ENCODE assay signal across 12 mouse cellular contexts in genomic region chr17:45896142-45896921, GRCm38 (mm10).
DNase-seq lines count a peak whose midpoint lies in the region; ATAC-seq and TF ChIP-seq lines count a peak whose summit lies in the region.
"Had no signal": no experiment of that assay in that cellular context is flagged by ENCODE, and none has a peak within 500 bp of the region (broad histone marks: within the 10 kb centered on the region; RNA-seq: fewer than 3 reads in every experiment).

No protein-coding gene starts in this region.

- in situ Hi-C loops in Patski (cut with MboI; ENCODE audit: low pct_unique_long_range_greater_than_20kb): loop anchor here (5.0 kb wide), 1 partner anchor 136 kb away; the partner anchor contains the start of gene Vegfa

- H3K4me1 ChIP-seq in kidney, postnatal 0 days (replicated peaks; ENCODE audit: insufficient read depth, low read length): no peaks in the 10 kb centered on the region
- peaks cover 12% of the 10 kb centered on the region for H3K4me1 ChIP-seq in kidney, embryonic 15.5 days
- H3K4me1 ChIP-seq in forebrain, embryonic 14.5 days (ENCODE audit: control insufficient read depth, insufficient read depth, low read length): peaks cover 10% of the 10 kb centered on the region; the same call in 1 of the 2 replicates
- H3K4me1 ChIP-seq in midbrain, embryonic 14.5 days (ENCODE audit: control insufficient read depth, insufficient read depth, low read length): peaks cover 9% of the 10 kb centered on the region
- H3K4me1 ChIP-seq in cerebellum, adult 2 months (ENCODE audit: control insufficient read depth, insufficient read depth, low read length): no peaks in the 10 kb centered on the region; the same call in 1 of the 2 replicates

- TF ChIP-seq CTCF in kidney, postnatal 0 days (IDR thresholded peaks at IDR 0.05; ENCODE audit: low read depth): no peak
- TF ChIP-seq CTCF in Patski (IDR thresholded peaks at IDR 0.05): no peak
- no peak for TF ChIP-seq CTCF in cerebellum, adult 2 months (IDR thresholded peaks at IDR 0.05; ENCODE audit: borderline replicate concordance, insufficient read depth, low read depth, low read length)

- H3K4me2 ChIP-seq in kidney, postnatal 0 days (ENCODE audit: low read length): no peak overlapping the region
- no peak overlapping the region for H3K4me2 ChIP-seq in kidney, embryonic 15.5 days
- no peak overlapping the region for H3K4me2 ChIP-seq in forebrain, embryonic 14.5 days (ENCODE audit: low read length)
- H3K4me2 ChIP-seq in midbrain, embryonic 14.5 days (ENCODE audit: low read length): no peak overlapping the region

- no peaks in the 10 kb centered on the region for H3K36me3 ChIP-seq in kidney, postnatal 0 days (ENCODE audit: insufficient read depth, low read length)
- no peaks in the 10 kb centered on the region for H3K36me3 ChIP-seq in kidney, embryonic 15.5 days
- H3K36me3 ChIP-seq in forebrain, embryonic 14.5 days (ENCODE audit: control insufficient read depth, insufficient read depth, low read length): no peaks in the 10 kb centered on the region
- no peaks in the 10 kb centered on the region for H3K36me3 ChIP-seq in midbrain, embryonic 14.5 days (ENCODE audit: control insufficient read depth, insufficient read depth, low read length)

- DNase-seq in kidney, postnatal 0 days (ENCODE audit: low spot score): peak; percentile 34
- peak; percentile 92 for DNase-seq in Patski (ENCODE audit: low read depth, low spot score)
- DNase-seq in forebrain, embryonic 14.5 days (ENCODE audit: low spot score): peak; percentile 66
- peak; percentile 56 for DNase-seq in midbrain, embryonic 14.5 days
- DNase-seq in cerebellum, adult 2 months: no peak
- DNase-seq in urinary bladder, postnatal 4 days (ENCODE audit: low spot score in 2 of 2): no peak
- DNase-seq in layer of hippocampus, postnatal 36 days: no peak
- DNase-seq: gastrocnemius, postnatal 10 days; heart, postnatal 10 days; right cerebral cortex, postnatal 4 days had no signal

- no peak overlapping the region for H3K4me3 ChIP-seq in kidney, postnatal 0 days (replicated peaks; ENCODE audit: low read depth, low read length)
- no peak overlapping the region for H3K4me3 ChIP-seq in kidney, embryonic 15.5 days (replicated peaks)
- H3K4me3 ChIP-seq in forebrain, embryonic 14.5 days (ENCODE audit: low read depth, low read length): no peak overlapping the region
- no peak overlapping the region for H3K4me3 ChIP-seq in midbrain, embryonic 14.5 days (replicated peaks; ENCODE audit: low read depth, low read length)
- H3K4me3 ChIP-seq in cerebellum, adult 2 months (replicated peaks; ENCODE audit: insufficient read depth, low read depth, low read length): no peak overlapping the region

- no peak overlapping the region for H3K27ac ChIP-seq in kidney, postnatal 0 days
- no peak overlapping the region for H3K27ac ChIP-seq in kidney, embryonic 15.5 days
- H3K27ac ChIP-seq in forebrain, embryonic 14.5 days (ENCODE audit: low read depth, low read length): no peak overlapping the region
- H3K27ac ChIP-seq in midbrain, embryonic 14.5 days (replicated peaks; ENCODE audit: low read depth, low read length): no peak overlapping the region
- H3K27ac ChIP-seq in cerebellum, adult 2 months (ENCODE audit: insufficient read depth, low read length): no peak overlapping the region
- H3K27ac ChIP-seq: stomach, postnatal 0 days had no signal

- POLR2A ChIA-PET in Patski (lab: Charles Lee): interaction anchor here (1.4 to 1.8 kb wide), 2 partner anchors 16 to 135 kb away, joined by 4 to 5 read pairs; no protein-coding TSS in a partner anchor

- 57% methylated on average over 12 of the region's 12 CpGs for WGBS in kidney, postnatal 0 days
- WGBS in kidney, embryonic 15.5 days: 51% methylated on average over 12 of the region's 12 CpGs
- WGBS in forebrain, embryonic 14.5 days: 27% methylated on average over 12 of the region's 12 CpGs
- 31% methylated on average over 12 of the region's 12 CpGs for WGBS in midbrain, embryonic 14.5 days
- 73% methylated on average over 12 of the region's 12 CpGs for WGBS in cerebellum, adult 2 months

- CTCF ChIA-PET in Patski (lab: Charles Lee): interaction anchor here (0.7 to 1.2 kb wide), 4 partner anchors 62 to 237 kb away, joined by 3 to 4 read pairs (median 3); no protein-coding TSS in a partner anchor

- no peak for TF ChIP-seq POLR2A in cerebellum, adult 2 months (IDR thresholded peaks at IDR 0.05; ENCODE audit: borderline replicate concordance, insufficient read depth, low read length)

- H3K9ac ChIP-seq in kidney, postnatal 0 days (ENCODE audit: low read depth, low read length): no peak overlapping the region
- no peak overlapping the region for H3K9ac ChIP-seq in kidney, embryonic 15.5 days
- no peak overlapping the region for H3K9ac ChIP-seq in forebrain, embryonic 14.5 days (ENCODE audit: low read length)
- no peak overlapping the region for H3K9ac ChIP-seq in midbrain, embryonic 14.5 days (replicated peaks; ENCODE audit: low read length)

- no peaks in the 10 kb centered on the region for H3K27me3 ChIP-seq in kidney, postnatal 0 days (ENCODE audit: insufficient read depth, low read length)
- H3K27me3 ChIP-seq in kidney, embryonic 15.5 days: no peaks in the 10 kb centered on the region
- H3K27me3 ChIP-seq in Patski: no peaks in the 10 kb centered on the region
- no peaks in the 10 kb centered on the region for H3K27me3 ChIP-seq in forebrain, embryonic 14.5 days (replicated peaks; ENCODE audit: control insufficient read depth, insufficient read depth, low read length)
- H3K27me3 ChIP-seq in midbrain, embryonic 14.5 days (ENCODE audit: control insufficient read depth, insufficient read depth, low read length): no peaks in the 10 kb centered on the region
- no peaks in the 10 kb centered on the region for H3K27me3 ChIP-seq in cerebellum, adult 2 months (ENCODE audit: control insufficient read depth, insufficient read depth, low read length)

- H3K9me3 ChIP-seq in kidney, postnatal 0 days (replicated peaks; ENCODE audit: low read length): no peaks in the 10 kb centered on the region
- H3K9me3 ChIP-seq in kidney, embryonic 15.5 days (replicated peaks): peaks cover 4% of the 10 kb centered on the region; the same call in 1 of the 2 replicates
- no peaks in the 10 kb centered on the region for H3K9me3 ChIP-seq in forebrain, embryonic 14.5 days (replicated peaks; ENCODE audit: control insufficient read depth, low read length)
- H3K9me3 ChIP-seq in midbrain, embryonic 14.5 days (ENCODE audit: control insufficient read depth, low read length): no peaks in the 10 kb centered on the region

- no peak for ATAC-seq in kidney, postnatal 0 days (replicated peaks; ENCODE audit: low FRiP score, low read depth)
- ATAC-seq in kidney, embryonic 15.5 days (replicated peaks; ENCODE audit: low FRiP score): no peak
- ATAC-seq in Patski: peak; percentile 75
- ATAC-seq in forebrain, embryonic 14.5 days: peak; percentile 44; the same call in 1 of the 2 replicates
- no peak for ATAC-seq in midbrain, embryonic 14.5 days (ENCODE audit: low FRiP score, low TSS enrichment)

Comparison
In these comparisons a context has a peak if more than half of its experiments do, and no peak if none do; other contexts are left out.
1. ATAC-seq: peak in Patski (single experiment) and forebrain, embryonic 14.5 days (single experiment); none in kidney, postnatal 0 days (single experiment), kidney, embryonic 15.5 days (single experiment) and midbrain, embryonic 14.5 days (single experiment).
2. DNase-seq: peak in kidney, postnatal 0 days (single experiment), Patski (single experiment), forebrain, embryonic 14.5 days (single experiment) and midbrain, embryonic 14.5 days (single experiment); none in cerebellum, adult 2 months (0 of 2), urinary bladder, postnatal 4 days (0 of 2) and layer of hippocampus, postnatal 36 days (0 of 2).